ENCODE assay signal across 10 mouse cellular contexts in the genomic region with DNA sequence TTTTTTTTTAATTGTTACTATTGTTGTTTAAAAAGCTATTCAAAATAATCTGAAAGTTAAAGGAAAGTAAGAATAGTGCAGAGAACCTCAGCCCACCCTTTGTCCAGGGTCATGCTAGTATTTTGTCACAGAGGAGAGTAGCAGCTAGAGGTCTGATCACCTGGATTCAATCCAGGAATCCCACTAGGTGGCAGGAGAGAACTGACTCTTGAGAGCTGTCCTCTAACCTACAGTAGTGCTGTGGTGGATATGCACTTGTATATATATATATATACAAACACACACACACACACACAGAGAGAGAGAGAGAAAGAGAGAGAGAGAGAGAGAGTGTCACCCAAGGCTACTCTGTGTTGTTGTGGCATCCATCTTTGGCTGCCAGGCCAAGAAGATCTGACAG. TPM values are rescaled to one million over a fixed set of nuclear protein-coding genes. Genes with fewer than 3 reads are reported as not detected.
A peak's percentile ranks its signal among the peaks of the same experiment; 100 is the strongest.
DNase-seq lines count a peak whose midpoint lies in the region; ATAC-seq and TF ChIP-seq lines count a peak whose summit lies in the region.
"Had no signal": no experiment of that assay in that cellular context is flagged by ENCODE, and none has a peak within 500 bp of the region (broad histone marks: within the 10 kb centered on the region; RNA-seq: fewer than 3 reads in every experiment).

No protein-coding gene starts in this region.

- H3K79me2 ChIP-seq in MEL (ENCODE audit: control insufficient read depth, insufficient read depth, low read length, poor library complexity): no peaks in the 10 kb centered on the region

- H3K4me2 ChIP-seq in kidney, embryonic 16.5 days (replicated peaks; ENCODE audit: low read depth, low read length): no peak overlapping the region
- no peak overlapping the region for H3K4me2 ChIP-seq in kidney, postnatal 0 days (ENCODE audit: low read length)
- H3K4me2 ChIP-seq: liver, embryonic 15.5 days; neural tube, embryonic 12.5 days had no signal

- peak in 2 of 3 experiments; percentile 17 to 51; a peak in 3 of 6 replicates for TF ChIP-seq CTCF in MEL (IDR thresholded peaks at IDR 0.05 in 2 of 3, conservative IDR thresholded peaks at IDR 0.05 in 1 of 3; ENCODE audit: control insufficient read depth in 1 of 3, insufficient read depth in 1 of 3, low read depth in 2 of 3, low read length in 3 of 3, poor library complexity in 1 of 3, severe bottlenecking in 1 of 3)
- TF ChIP-seq CTCF in kidney, postnatal 0 days (IDR thresholded peaks at IDR 0.05; ENCODE audit: low read depth): peak; percentile 68

- H3K9me3 ChIP-seq in kidney, embryonic 16.5 days (ENCODE audit: low read length): no peaks in the 10 kb centered on the region
- H3K9me3 ChIP-seq in MEL (replicated peaks; ENCODE audit: insufficient read depth, low read length): no peaks in the 10 kb centered on the region
- no peaks in the 10 kb centered on the region for H3K9me3 ChIP-seq in kidney, postnatal 0 days (replicated peaks; ENCODE audit: low read length)
- H3K9me3 ChIP-seq: liver, embryonic 15.5 days; neural tube, embryonic 12.5 days had no signal

- ATAC-seq in kidney, embryonic 16.5 days (ENCODE audit: low FRiP score, low TSS enrichment): no peak
- no peak for ATAC-seq in kidney, postnatal 0 days (replicated peaks; ENCODE audit: low FRiP score, low read depth)

- peak; percentile 8 for DNase-seq in kidney, adult 11 months
- DNase-seq in A20 (ENCODE audit: low read depth, low spot score): peak; percentile 45
- peak; percentile 24 for DNase-seq in MEL (ENCODE audit: low read depth, low spot score)
- peak; percentile 61 for DNase-seq in kidney, postnatal 0 days (ENCODE audit: low spot score)
- no peak for DNase-seq in gastrocnemius, adult 8-10 months (ENCODE audit: low spot score in 2 of 2)
- no peak for DNase-seq in ovary, postnatal 10 days (ENCODE audit: low spot score)
- DNase-seq: adrenal gland, adult 8-10 months had no signal

- no peak overlapping the region for H3K9ac ChIP-seq in kidney, embryonic 16.5 days (replicated peaks; ENCODE audit: low read length)
- H3K9ac ChIP-seq in MEL (ENCODE audit: control insufficient read depth, low read depth, low read length, poor library complexity, severe bottlenecking): no peak overlapping the region
- H3K9ac ChIP-seq in kidney, postnatal 0 days (ENCODE audit: low read depth, low read length): no peak overlapping the region
- H3K9ac ChIP-seq: liver, embryonic 15.5 days; neural tube, embryonic 12.5 days had no signal

- TF ChIP-seq POLR2A in MEL (IDR thresholded peaks at IDR 0.05; ENCODE audit: control insufficient read depth in 1 of 2, insufficient read depth in 1 of 2, low read depth in 1 of 2, low read length in 2 of 2, poor library complexity in 1 of 2): no peak

- no peak for TF ChIP-seq EP300 in MEL (IDR thresholded peaks at IDR 0.05; ENCODE audit: low read depth in 1 of 2, low read length in 2 of 2)

- peak; percentile 47 for TF ChIP-seq RAD21 in MEL (IDR thresholded peaks at IDR 0.05; ENCODE audit: low read depth, low read length)

- no peaks in the 10 kb centered on the region for H3K27me3 ChIP-seq in kidney, embryonic 16.5 days (ENCODE audit: insufficient read depth, low read length)
- peaks cover 7 to 13% of the 10 kb centered on the region in 2 experiments for H3K27me3 ChIP-seq in MEL (ENCODE audit: control insufficient read depth in 1 of 2, insufficient read depth in 2 of 2, low read length in 2 of 2)
- H3K27me3 ChIP-seq in kidney, postnatal 0 days (ENCODE audit: insufficient read depth, low read length): no peaks in the 10 kb centered on the region
- H3K27me3 ChIP-seq: liver, embryonic 15.5 days; neural tube, embryonic 12.5 days had no signal

- H3K36me3 ChIP-seq in kidney, embryonic 16.5 days (ENCODE audit: insufficient read depth, low read length): no peaks in the 10 kb centered on the region
- no peaks in the 10 kb centered on the region for H3K36me3 ChIP-seq in MEL (ENCODE audit: control insufficient read depth in 1 of 2, insufficient read depth in 2 of 2, low read length in 2 of 2)
- H3K36me3 ChIP-seq in kidney, postnatal 0 days (ENCODE audit: insufficient read depth, low read length): no peaks in the 10 kb centered on the region
- H3K36me3 ChIP-seq: liver, embryonic 15.5 days; neural tube, embryonic 12.5 days had no signal

- H3K4me3 ChIP-seq in kidney, embryonic 16.5 days (ENCODE audit: low read length): no peak overlapping the region
- H3K4me3 ChIP-seq in MEL (ENCODE audit: control insufficient read depth in 1 of 2, insufficient read depth in 1 of 2, low read depth in 2 of 2, low read length in 2 of 2): no peak overlapping the region
- H3K4me3 ChIP-seq in kidney, postnatal 0 days (replicated peaks; ENCODE audit: low read depth, low read length): no peak overlapping the region
- H3K4me3 ChIP-seq: liver, embryonic 15.5 days; neural tube, embryonic 12.5 days had no signal

- no peaks in the 10 kb centered on the region for H3K4me1 ChIP-seq in kidney, embryonic 16.5 days (ENCODE audit: insufficient read depth, low read length)
- H3K4me1 ChIP-seq in MEL (ENCODE audit: control insufficient read depth in 1 of 2, insufficient read depth in 2 of 2, low read length in 2 of 2): no peaks in the 10 kb centered on the region
- no peaks in the 10 kb centered on the region for H3K4me1 ChIP-seq in kidney, postnatal 0 days (replicated peaks; ENCODE audit: insufficient read depth, low read length)
- H3K4me1 ChIP-seq: liver, embryonic 15.5 days; neural tube, embryonic 12.5 days had no signal

- no peak overlapping the region for H3K27ac ChIP-seq in kidney, embryonic 16.5 days (ENCODE audit: low read length)
- no peak overlapping the region for H3K27ac ChIP-seq in MEL (ENCODE audit: control insufficient read depth, low read depth, low read length)
- H3K27ac ChIP-seq in kidney, postnatal 0 days: no peak overlapping the region
- H3K27ac ChIP-seq: liver, embryonic 15.5 days; neural tube, embryonic 12.5 days had no signal

TF ChIP-seq in MEL, 35 proteins besides CTCF, POLR2A, EP300 and RAD21:
- peak; percentile 36; the same call in 1 of the 2 replicates for TF ChIP-seq SMC3 (IDR thresholded peaks at IDR 0.05; ENCODE audit: low read depth, low read length)
- no peak for TF ChIP-seq ETS1 (IDR thresholded peaks at IDR 0.05; ENCODE audit: low read depth, low read length)
- TF ChIP-seq TAL1 (IDR thresholded peaks at IDR 0.05; ENCODE audit: low read length): no peak

RNA-seq across cellular contexts. Expression of gene Ttll4, which starts 17.6 kb away (rescaled TPM):
- polyA plus RNA-seq in kidney, embryonic 16.5 days (2015; fragmentation: Nextera tagmentation; extraction: Ambion mirVana): 11.8 and 17.8 TPM in 2 replicates
- 27.8 and 31.1 TPM in 2 replicates for total RNA-seq in MEL (2012; rRNA removed)
- 10 to 100 TPM in 1 of 2 experiments, not detected in 1; 85.9 TPM for polyA plus RNA-seq in MEL (2012; ENCODE audit: insufficient read depth in 1 of 2, insufficient read length in 2 of 2, low read depth in 1 of 2, low replicate concordance in 2 of 2, missing spikeins in 1 of 2)
- polyA plus RNA-seq in kidney, postnatal 0 days (2015; fragmentation: Nextera tagmentation; extraction: Ambion mirVana): 6.9 and 7.1 TPM in 2 replicates
- total RNA-seq in gastrocnemius, adult 8-10 months (2022): 10 to 100 TPM in 3 of 4 experiments, 1 to 10 TPM in 1; 9.2 to 18.3 (median 11.4) TPM

RNA-seq across cellular contexts. Expression of gene Stk36, which starts 42.7 kb away (rescaled TPM):
- polyA plus RNA-seq in kidney, embryonic 16.5 days (2015; fragmentation: Nextera tagmentation; extraction: Ambion mirVana): 9.1 and 11.7 TPM in 2 replicates
- 0.23 and 0.26 TPM in 2 replicates for total RNA-seq in MEL (2012; rRNA removed)
- under 1 TPM in 1 of 2 experiments, not detected in 1; 0.89 TPM for polyA plus RNA-seq in MEL (2012; ENCODE audit: insufficient read depth in 1 of 2, insufficient read length in 2 of 2, low read depth in 1 of 2, low replicate concordance in 2 of 2, missing spikeins in 1 of 2)
- polyA plus RNA-seq in kidney, postnatal 0 days (2015; fragmentation: Nextera tagmentation; extraction: Ambion mirVana): 4.8 and 5.0 TPM in 2 replicates
- total RNA-seq in gastrocnemius, adult 8-10 months (2022): under 1 TPM; 0.11 to 0.49 (median 0.27) TPM

RNA-seq across cellular contexts. Expression of gene Rnf25, which starts 42.7 kb away (rescaled TPM):
- 40.0 and 43.9 TPM in 2 replicates for polyA plus RNA-seq in kidney, embryonic 16.5 days (2015; fragmentation: Nextera tagmentation; extraction: Ambion mirVana)
- 26.2 and 32.4 TPM in 2 replicates for total RNA-seq in MEL (2012; rRNA removed)
- polyA plus RNA-seq in MEL (2012; ENCODE audit: insufficient read depth in 1 of 2, insufficient read length in 2 of 2, low read depth in 1 of 2, low replicate concordance in 2 of 2, missing spikeins in 1 of 2): 10 to 100 TPM in 1 of 2 experiments, not detected in 1; 49.7 TPM
- 30.4 and 30.5 TPM in 2 replicates for polyA plus RNA-seq in kidney, postnatal 0 days (2015; fragmentation: Nextera tagmentation; extraction: Ambion mirVana)
- total RNA-seq in gastrocnemius, adult 8-10 months (2022): 10 to 100 TPM; 14.4 to 18.1 (median 16.4) TPM

RNA-seq across cellular contexts. Expression of gene Bcs1l, which starts 55.8 kb away (rescaled TPM):
- 19.6 and 20.4 TPM in 2 replicates for polyA plus RNA-seq in kidney, embryonic 16.5 days (2015; fragmentation: Nextera tagmentation; extraction: Ambion mirVana)
- 24.5 and 27.7 TPM in 2 replicates for total RNA-seq in MEL (2012; rRNA removed)
- polyA plus RNA-seq in MEL (2012; ENCODE audit: insufficient read depth in 1 of 2, insufficient read length in 2 of 2, low read depth in 1 of 2, low replicate concordance in 2 of 2, missing spikeins in 1 of 2): 10 to 100 TPM in 1 of 2 experiments, not detected in 1; 35.0 TPM
- polyA plus RNA-seq in kidney, postnatal 0 days (2015; fragmentation: Nextera tagmentation; extraction: Ambion mirVana): 13.3 and 14.5 TPM in 2 replicates
- 10 to 100 TPM; 19.7 to 21.8 (median 20.9) TPM for total RNA-seq in gastrocnemius, adult 8-10 months (2022)

RNA-seq across cellular contexts. Expression of gene Zfp142, which starts 55.9 kb away (rescaled TPM):
- 7.0 and 8.7 TPM in 2 replicates for polyA plus RNA-seq in kidney, embryonic 16.5 days (2015; fragmentation: Nextera tagmentation; extraction: Ambion mirVana)
- 9.2 and 10.6 TPM in 2 replicates for total RNA-seq in MEL (2012; rRNA removed)
- polyA plus RNA-seq in MEL (2012; ENCODE audit: insufficient read depth in 1 of 2, insufficient read length in 2 of 2, low read depth in 1 of 2, low replicate concordance in 2 of 2, missing spikeins in 1 of 2): 10 to 100 TPM in 1 of 2 experiments, not detected in 1; 21.8 TPM
- 3.6 and 3.9 TPM in 2 replicates for polyA plus RNA-seq in kidney, postnatal 0 days (2015; fragmentation: Nextera tagmentation; extraction: Ambion mirVana)
- total RNA-seq in gastrocnemius, adult 8-10 months (2022): 1 to 10 TPM; 5.4 to 9.1 (median 6.6) TPM

Comparison
In these comparisons a context has a peak if more than half of its experiments do, and no peak if none do; other contexts are left out.
1. DNase-seq: peak in kidney, adult 11 months (single experiment), A20 (single experiment), MEL (single experiment) and kidney, postnatal 0 days (single experiment); none in gastrocnemius, adult 8-10 months (0 of 2) and ovary, postnatal 10 days (single experiment).